Comparison of ENCODE assay signal across 25 mouse cellular contexts in the genomic region with DNA sequence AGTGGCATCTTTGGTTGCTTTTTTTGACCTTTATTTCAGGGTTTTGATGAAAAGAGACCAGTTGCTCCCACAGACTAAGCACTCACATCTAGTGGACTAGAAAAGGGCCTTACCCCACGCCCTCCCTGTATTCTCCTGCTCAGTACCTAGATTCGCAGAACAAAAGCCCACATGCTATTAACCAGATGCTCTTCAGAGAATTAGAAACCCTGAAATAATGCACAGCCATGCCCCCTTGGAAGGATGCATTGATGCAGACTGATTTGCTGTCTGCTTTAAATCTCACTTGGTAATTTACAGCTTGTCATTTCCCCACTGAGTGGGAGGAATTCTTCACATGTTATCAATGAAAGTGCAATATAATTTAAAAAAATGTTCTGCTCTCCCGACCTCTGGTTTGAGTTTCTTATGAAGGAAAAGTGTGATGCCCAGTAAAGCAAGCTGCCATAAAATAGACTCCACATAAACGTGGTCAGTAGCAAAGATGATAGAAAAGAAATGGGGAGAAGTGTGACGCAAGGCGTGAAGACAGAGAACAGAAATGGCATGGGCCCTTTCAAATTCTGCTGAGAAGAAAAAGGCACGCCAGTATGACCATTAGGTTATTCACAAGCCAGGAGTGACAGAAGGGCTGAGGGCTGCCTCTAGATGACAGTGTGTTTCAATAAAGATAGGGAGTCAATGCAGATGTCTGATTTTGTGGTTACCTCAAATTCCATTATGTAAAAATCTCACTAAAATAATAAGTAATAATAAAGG.
DNase-seq lines count a peak whose midpoint lies in the region; ATAC-seq and TF ChIP-seq lines count a peak whose summit lies in the region.
"Had no signal": no experiment of that assay in that cellular context is flagged by ENCODE, and none has a peak within 500 bp of the region (broad histone marks: within the 10 kb centered on the region; RNA-seq: fewer than 3 reads in every experiment).

No protein-coding gene starts in this region.

- H3K36me3 ChIP-seq in forebrain, embryonic 12.5 days (replicated peaks) = no peaks in the 10 kb centered on the region
- no peaks in the 10 kb centered on the region for H3K36me3 ChIP-seq in forebrain, postnatal 0 days (ENCODE audit: insufficient read depth)
- H3K36me3 ChIP-seq in neural tube, embryonic 11.5 days (ENCODE audit: control insufficient read depth, insufficient read depth, low read length) = no peaks in the 10 kb centered on the region
- H3K36me3 ChIP-seq in neural tube, embryonic 15.5 days = no peaks in the 10 kb centered on the region
- no peaks in the 10 kb centered on the region for H3K36me3 ChIP-seq in forebrain, embryonic 14.5 days (ENCODE audit: control insufficient read depth, insufficient read depth, low read length)
- H3K36me3 ChIP-seq: embryonic facial prominence, embryonic 12.5 days; hindbrain, embryonic 15.5 days; kidney, embryonic 15.5 days; midbrain, embryonic 15.5 days had no signal

- H3K4me1 ChIP-seq in forebrain, embryonic 12.5 days = 0 out of 2 replicates have a peak, but pooled peaks cover 4% of the 10 kb centered on the region
- no peaks in the 10 kb centered on the region for H3K4me1 ChIP-seq in forebrain, postnatal 0 days (ENCODE audit: insufficient read depth)
- no peaks in the 10 kb centered on the region for H3K4me1 ChIP-seq in neural tube, embryonic 11.5 days (ENCODE audit: control insufficient read depth, insufficient read depth, low read length)
- no peaks in the 10 kb centered on the region for H3K4me1 ChIP-seq in neural tube, embryonic 15.5 days
- no peaks in the 10 kb centered on the region for H3K4me1 ChIP-seq in forebrain, embryonic 14.5 days (ENCODE audit: control insufficient read depth, insufficient read depth, low read length)
- H3K4me1 ChIP-seq: embryonic facial prominence, embryonic 12.5 days; hindbrain, embryonic 15.5 days; kidney, embryonic 15.5 days; midbrain, embryonic 15.5 days had no signal

- TF ChIP-seq CTCF in forebrain, postnatal 0 days (IDR thresholded peaks at IDR 0.05; ENCODE audit: low read depth) = no peak

- 0 out of 2 replicates have a peak overlapping the region, but pooled peaks have one; percentile 15 for H3K27ac ChIP-seq in forebrain, embryonic 12.5 days
- no peak overlapping the region for H3K27ac ChIP-seq in forebrain, postnatal 0 days (ENCODE audit: low read depth, low read length)
- no peak overlapping the region for H3K27ac ChIP-seq in neural tube, embryonic 11.5 days (ENCODE audit: low read depth, low read length)
- no peak overlapping the region for H3K27ac ChIP-seq in neural tube, embryonic 15.5 days (replicated peaks)
- H3K27ac ChIP-seq in forebrain, embryonic 14.5 days (ENCODE audit: low read depth, low read length) = no peak overlapping the region
- H3K27ac ChIP-seq: embryonic facial prominence, embryonic 12.5 days; hindbrain, embryonic 15.5 days; kidney, embryonic 15.5 days; liver, embryonic 14.5 days; macrophage; midbrain, embryonic 15.5 days had no signal

- peak; percentile 79 for ATAC-seq in forebrain, embryonic 12.5 days (ENCODE audit: low FRiP score)
- ATAC-seq in forebrain, postnatal 0 days = no peak
- ATAC-seq in neural tube, embryonic 11.5 days (ENCODE audit: insufficient read depth, low FRiP score, low TSS enrichment) = peak; percentile 61; the same call in 1 of the 2 replicates
- ATAC-seq in neural tube, embryonic 15.5 days (ENCODE audit: low FRiP score) = no peak
- ATAC-seq in forebrain, embryonic 14.5 days = peak; percentile 85; the same call in 1 of the 2 replicates
- ATAC-seq: CD4-positive, CD25-positive, alpha-beta regulatory T cell, adult 4 months; midbrain, embryonic 15.5 days had no signal

- DNase-seq in forebrain, postnatal 0 days = no peak
- no peak for DNase-seq in neural tube, embryonic 11.5 days (ENCODE audit: low spot score)
- DNase-seq in forebrain, embryonic 14.5 days (ENCODE audit: low spot score) = peak; percentile 53
- DNase-seq in adrenal gland, postnatal 14 days = no peak
- no peak for DNase-seq in adrenal gland, postnatal 4 days (ENCODE audit: low spot score in 2 of 2)
- DNase-seq: adrenal gland, postnatal 25 days; cerebellum, adult 2 months; cerebellum, postnatal 14 days; gastrocnemius, postnatal 14 days; heart, postnatal 14 days; kidney, adult 18-20 months; kidney, postnatal 25 days; liver; lung, adult 2 months; lung, postnatal 10 days; thymus, postnatal 4 days had no signal

- H3K4me2 ChIP-seq in forebrain, embryonic 12.5 days = no peak overlapping the region
- H3K4me2 ChIP-seq in forebrain, postnatal 0 days (ENCODE audit: low read depth) = no peak overlapping the region
- no peak overlapping the region for H3K4me2 ChIP-seq in neural tube, embryonic 11.5 days (ENCODE audit: low read depth)
- H3K4me2 ChIP-seq in neural tube, embryonic 15.5 days = no peak overlapping the region
- H3K4me2 ChIP-seq in forebrain, embryonic 14.5 days (ENCODE audit: low read length) = no peak overlapping the region
- H3K4me2 ChIP-seq: embryonic facial prominence, embryonic 12.5 days; hindbrain, embryonic 15.5 days; kidney, embryonic 15.5 days; midbrain, embryonic 15.5 days had no signal

- H3K4me3 ChIP-seq in forebrain, embryonic 12.5 days (replicated peaks) = no peak overlapping the region
- no peak overlapping the region for H3K4me3 ChIP-seq in forebrain, postnatal 0 days (ENCODE audit: low read depth, low read length)
- H3K4me3 ChIP-seq in neural tube, embryonic 11.5 days (ENCODE audit: low read depth, low read length) = no peak overlapping the region
- H3K4me3 ChIP-seq in neural tube, embryonic 15.5 days (replicated peaks) = no peak overlapping the region
- no peak overlapping the region for H3K4me3 ChIP-seq in forebrain, embryonic 14.5 days (ENCODE audit: low read depth, low read length)
- H3K4me3 ChIP-seq: embryonic facial prominence, embryonic 12.5 days; hindbrain, embryonic 15.5 days; kidney, embryonic 15.5 days; midbrain, embryonic 15.5 days had no signal

- WGBS in forebrain, embryonic 12.5 days = 28% methylated on average over 7 of the region's 7 CpGs
- 31% methylated on average over 7 of the region's 7 CpGs for WGBS in forebrain, postnatal 0 days
- WGBS in neural tube, embryonic 11.5 days = 33% methylated on average over 7 of the region's 7 CpGs
- WGBS in neural tube, embryonic 15.5 days = 24% methylated on average over 7 of the region's 7 CpGs
- WGBS in forebrain, embryonic 14.5 days = 32% methylated on average over 7 of the region's 7 CpGs

- H3K9ac ChIP-seq in forebrain, embryonic 12.5 days = no peak overlapping the region
- H3K9ac ChIP-seq in forebrain, postnatal 0 days = no peak overlapping the region
- H3K9ac ChIP-seq in neural tube, embryonic 11.5 days (ENCODE audit: low read length) = no peak overlapping the region
- H3K9ac ChIP-seq in neural tube, embryonic 15.5 days (replicated peaks) = no peak overlapping the region
- H3K9ac ChIP-seq in forebrain, embryonic 14.5 days (ENCODE audit: low read length) = no peak overlapping the region
- H3K9ac ChIP-seq: embryonic facial prominence, embryonic 12.5 days; hindbrain, embryonic 15.5 days; kidney, embryonic 15.5 days; liver, embryonic 14.5 days; midbrain, embryonic 15.5 days had no signal

- no peaks in the 10 kb centered on the region for H3K27me3 ChIP-seq in forebrain, embryonic 12.5 days
- H3K27me3 ChIP-seq in forebrain, postnatal 0 days (ENCODE audit: insufficient read depth, low read length) = no peaks in the 10 kb centered on the region
- no peaks in the 10 kb centered on the region for H3K27me3 ChIP-seq in neural tube, embryonic 11.5 days (ENCODE audit: control insufficient read depth, insufficient read depth, low read length)
- H3K27me3 ChIP-seq in neural tube, embryonic 15.5 days (replicated peaks) = no peaks in the 10 kb centered on the region
- H3K27me3 ChIP-seq in forebrain, embryonic 14.5 days (replicated peaks; ENCODE audit: control insufficient read depth, insufficient read depth, low read length) = no peaks in the 10 kb centered on the region
- H3K27me3 ChIP-seq: embryonic facial prominence, embryonic 12.5 days; hindbrain, embryonic 15.5 days; kidney, embryonic 15.5 days; midbrain, embryonic 15.5 days had no signal

- no peaks in the 10 kb centered on the region for H3K9me3 ChIP-seq in forebrain, embryonic 12.5 days
- H3K9me3 ChIP-seq in forebrain, postnatal 0 days (ENCODE audit: low read length) = no peaks in the 10 kb centered on the region
- H3K9me3 ChIP-seq in neural tube, embryonic 11.5 days (ENCODE audit: control insufficient read depth, low read length) = no peaks in the 10 kb centered on the region
- no peaks in the 10 kb centered on the region for H3K9me3 ChIP-seq in neural tube, embryonic 15.5 days (replicated peaks)
- H3K9me3 ChIP-seq in forebrain, embryonic 14.5 days (replicated peaks; ENCODE audit: control insufficient read depth, low read length) = no peaks in the 10 kb centered on the region
- H3K9me3 ChIP-seq: embryonic facial prominence, embryonic 12.5 days; hindbrain, embryonic 15.5 days; kidney, embryonic 15.5 days; midbrain, embryonic 15.5 days had no signal

Comparison
In these comparisons a context has a peak if more than half of its experiments do, and no peak if none do; other contexts are left out.
1. ATAC-seq: peak in forebrain, embryonic 12.5 days (single experiment), neural tube, embryonic 11.5 days (single experiment) and forebrain, embryonic 14.5 days (single experiment); none in forebrain, postnatal 0 days (single experiment) and neural tube, embryonic 15.5 days (single experiment).